Mouse (Mus musculus) spleen, adult 12 weeks (tissue): ENCODE results near the gene Cacna1d.

Experiments
- DNase-seq: peaks from one replicate; pipeline ENCODE4 v3.0.0; 2022; ENCODE audit warnings: low spot score

Gene Cacna1d

GRCm38 (mm10) chr14:30078115-30078808, 413.0 kb downstream of the Cacna1d start:
- DNase-seq = no peak

- DNase-seq = no peak
These were observed 415.9 kb downstream of the Cacna1d start for GRCm38 (mm10) chr14:30075268-30075887.

- no peak for DNase-seq
These were observed 422.7 kb downstream of the Cacna1d start for GRCm38 (mm10) chr14:30068566-30068965.

- no peak for DNase-seq
These were observed 424.5 kb downstream of the Cacna1d start for GRCm38 (mm10) chr14:30066752-30067151.

- no peak for DNase-seq
These were observed 426.4 kb downstream of the Cacna1d start for GRCm38 (mm10) chr14:30064864-30065263.

GRCm38 (mm10) chr14:30056031-30056766, 435.1 kb downstream of the Cacna1d start:
- no peak for DNase-seq

GRCm38 (mm10) chr14:30054922-30055321, 436.3 kb downstream of the Cacna1d start:
- DNase-seq = no peak

GRCm38 (mm10) chr14:30050280-30050679, 441.0 kb downstream of the Cacna1d start:
- DNase-seq = no peak

GRCm38 (mm10) chr14:30048049-30048448, 443.2 kb downstream of the Cacna1d start:
- no peak for DNase-seq

- DNase-seq = no peak
These were observed 444.3 kb downstream of the Cacna1d start for GRCm38 (mm10) chr14:30046976-30047375.

- no peak for DNase-seq
These were observed 445.5 kb downstream of the Cacna1d start for GRCm38 (mm10) chr14:30045704-30046220.

- no peak for DNase-seq
These were observed 446.0 kb downstream of the Cacna1d start for GRCm38 (mm10) chr14:30045239-30045638.

GRCm38 (mm10) chr14:30043356-30043940, 447.8 kb downstream of the Cacna1d start:
- no peak for DNase-seq

GRCm38 (mm10) chr14:30041836-30042235, 449.4 kb downstream of the Cacna1d start:
- DNase-seq = no peak

- no peak for DNase-seq
These were observed 451.8 kb downstream of the Cacna1d start for GRCm38 (mm10) chr14:30039413-30039812.

- DNase-seq = no peak
These were observed 452.8 kb downstream of the Cacna1d start for GRCm38 (mm10) chr14:30038431-30038830.

GRCm38 (mm10) chr14:30033405-30033804, 457.9 kb downstream of the Cacna1d start:
- DNase-seq = no peak

- DNase-seq = no peak
These were observed 463.9 kb downstream of the Cacna1d start for GRCm38 (mm10) chr14:30027378-30027777.

- DNase-seq = no peak
These were observed 466.9 kb downstream of the Cacna1d start for GRCm38 (mm10) chr14:30024387-30024786.

GRCm38 (mm10) chr14:30022471-30022870, 468.8 kb downstream of the Cacna1d start:
- no peak for DNase-seq

GRCm38 (mm10) chr14:30019792-30020575, 471.3 kb downstream of the Cacna1d start:
- no peak for DNase-seq

GRCm38 (mm10) chr14:30019375-30019774, 471.9 kb downstream of the Cacna1d start:
- DNase-seq = no peak
